Mouse (Mus musculus) ES-E14 (cell line): ENCODE measurements around the gene Cd86.

ENCODE experiments used
- CHD2 ChIP-seq: IDR thresholded peaks from 2 replicates; pipeline ENCODE4 v1.6.1; 2014; ENCODE audit warnings: mild to moderate bottlenecking, low read depth, low read length, inconsistent platforms
- HCFC1 ChIP-seq: IDR thresholded peaks from 2 replicates; pipeline ENCODE4 v1.6.1; 2012; ENCODE audit warnings: low read length, inconsistent platforms, borderline replicate concordance; ENCODE audit not compliant: insufficient read depth
- ZC3H11A ChIP-seq: IDR thresholded peaks from 2 replicates; pipeline ENCODE4 v1.6.1; 2012; ENCODE audit warnings: low read depth, mild to moderate bottlenecking, inconsistent platforms, low read length, borderline replicate concordance
- ZNF384 ChIP-seq: IDR thresholded peaks from 2 replicates; pipeline ENCODE4 v1.6.1; 2012; ENCODE audit warnings: low read depth, low read length, inconsistent platforms

DNA sequence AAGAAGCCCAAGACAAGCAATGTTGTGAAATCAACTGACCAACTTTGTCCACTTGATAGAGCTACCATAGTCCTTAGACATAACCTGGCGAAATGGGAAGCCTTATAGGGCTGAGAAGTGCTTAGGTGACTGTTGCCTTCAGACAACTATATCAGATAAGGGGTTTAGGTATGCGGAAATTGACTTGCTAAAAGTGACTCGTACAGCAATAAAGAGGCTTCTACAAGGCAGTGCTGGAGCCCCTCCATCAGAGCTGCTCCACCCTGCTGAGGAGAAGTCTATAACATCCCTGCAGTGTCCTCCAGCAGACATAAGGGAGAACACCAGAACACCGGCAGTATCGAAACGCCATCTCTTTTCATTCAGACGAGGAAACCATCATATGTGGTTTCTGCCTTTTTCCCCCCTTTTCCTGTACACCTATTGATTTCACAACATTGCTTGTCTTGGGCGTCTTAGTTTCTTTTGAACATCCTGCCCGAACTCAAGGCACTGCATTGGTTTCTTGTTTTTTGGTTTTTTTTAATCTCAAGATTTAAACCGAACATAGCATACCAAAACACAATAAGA is 652 bp upstream of the Cd86 start:
- TF ChIP-seq HCFC1 (no peak), ZNF384 (no peak), ZC3H11A (no peak), CHD2 (no peak)
